Mouse (Mus musculus) neural tube, embryonic 14.5 days (tissue): ENCODE data around the gene Il1rl2. TPM values are rescaled to one million over a fixed set of nuclear protein-coding genes. Genes with fewer than 3 reads are reported as not detected.
"Not testable (repeated sequence)": the region's sequence is repeated elsewhere in the genome, so short reads cannot be mapped to it uniquely, and the experiment has no call there.

Source experiments
- ATAC-seq: fragments of 200-750 bp; cut with Nextera tagmentation; 2 replicates; pipeline ENCODE4 v1.8.0; 2017; ENCODE audit warnings: low read depth, mild to moderate bottlenecking, moderate TSS enrichment, moderate library complexity
- H3K27ac ChIP-seq: fragments of 300-500 bp; sonication (generic); 2 replicates; pipeline ENCODE4 v1.5.1; 2014; ENCODE audit warnings: low read depth, mild to moderate bottlenecking, control low read depth, low read length, moderate library complexity, mixed read lengths
- H3K27me3 ChIP-seq: fragments of 300-500 bp; sonication (generic); 2 replicates; pipeline ENCODE4 v1.6.1; 2014; ENCODE audit warnings: low read length; ENCODE audit not compliant: control insufficient read depth, insufficient read depth
- H3K36me3 ChIP-seq: fragments of 300-500 bp; sonication (generic); 2 replicates; pipeline ENCODE4 v1.6.1; 2014; ENCODE audit warnings: low read length, mixed read lengths; ENCODE audit not compliant: control insufficient read depth, insufficient read depth
- H3K4me1 ChIP-seq: fragments of 300-500 bp; sonication (generic); 2 replicates; pipeline ENCODE4 v1.6.1; 2014; ENCODE audit warnings: low read length; ENCODE audit not compliant: control insufficient read depth, insufficient read depth
- H3K4me2 ChIP-seq: fragments of 300-500 bp; sonication (generic); 2 replicates; pipeline ENCODE4 v1.6.1; 2014; ENCODE audit warnings: mild to moderate bottlenecking, low read depth, low read length, control low read depth
- H3K4me3 ChIP-seq: fragments of 300-500 bp; sonication (generic); 2 replicates; pipeline ENCODE4 v1.5.1; 2014; ENCODE audit warnings: low read depth, low read length, control low read depth, mixed read lengths
- H3K9ac ChIP-seq: fragments of 300-500 bp; sonication (generic); replicated peaks from 2 replicates; pipeline ENCODE4 v1.6.1; 2014; ENCODE audit warnings: low read depth, mild to moderate bottlenecking, control low read depth, low read length, mixed read lengths
- H3K9me3 ChIP-seq: fragments of 300-500 bp; sonication (generic); 2 replicates; pipeline ENCODE4 v1.6.1; 2016; ENCODE audit warnings: low read length; ENCODE audit not compliant: control insufficient read depth
- WGBS: fragments of 180-500 bp; shearing (Covaris S2); extraction: QIAGEN DNeasy Blood & Tissue Kit; methylation state at CpG from one replicate; pipeline ENCODE4 v1.1.7; 2014; 5-methylcytosine and 5-hydroxymethylcytosine counted together
- polyA plus RNA-seq: library from polyadenylated mRNA; unstranded; fragments of >200 nt; fragmentation: Nextera tagmentation; extraction: Ambion mirVana; gene quantifications from 2 replicates; pipeline ENCODE4 v1.2.1, GENCODE M21; 2014

Gene Il1rl2
- polyA plus RNA-seq, 1 experiment from 2014 or later: 0.52 TPM

- WGBS: 96% methylated on average over 2 of the region's 2 CpGs
- no peaks in the 10 kb centered on the region for H3K36me3 ChIP-seq
- ATAC-seq: no peak
These were observed 32.2 kb upstream of the Il1rl2 start for GRCm38 (mm10) chr1:40292231-40292630.

GRCm38 (mm10) chr1:40293891-40294290 is 30.5 kb upstream of the Il1rl2 start:
- ATAC-seq: no peak
- H3K4me3 ChIP-seq: no peak overlapping the region
- WGBS: 94% methylated on average over 7 of the region's 7 CpGs

More at GRCm38 (mm10) chr1:40292231-40292630, 32.2 kb upstream of the Il1rl2 start:
- H3K27me3 ChIP-seq: no peaks in the 10 kb centered on the region
- no peak overlapping the region for H3K9ac ChIP-seq
- H3K9me3 ChIP-seq: no peaks in the 10 kb centered on the region
- H3K27ac ChIP-seq: no peak overlapping the region
- no peak overlapping the region for H3K4me3 ChIP-seq
- H3K4me1 ChIP-seq: no peaks in the 10 kb centered on the region
- no peak overlapping the region for H3K4me2 ChIP-seq

DNA sequence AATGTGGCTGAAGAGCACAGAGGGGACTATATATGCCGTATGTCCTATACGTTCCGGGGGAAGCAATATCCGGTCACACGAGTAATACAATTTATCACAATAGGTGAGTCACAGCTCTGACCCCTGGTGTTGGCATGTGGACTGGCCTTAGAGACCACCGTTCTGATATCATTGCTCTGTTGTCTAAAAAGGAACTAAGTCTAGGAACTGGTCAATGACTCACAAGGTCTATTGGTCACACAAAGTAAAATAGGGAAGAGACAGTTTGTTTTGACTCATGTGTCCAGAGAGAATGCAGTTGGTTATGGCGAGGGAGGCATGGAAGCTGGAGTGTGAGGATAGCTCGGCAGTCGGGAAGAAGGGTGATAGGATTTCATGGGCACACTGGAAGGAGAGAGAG is 29.6 kb upstream of the Il1rl2 start:
- Histone ChIP-seq H3K4me1 (no peaks in the 10 kb centered on the region), H3K4me3 (no peak overlapping the region), H3K36me3 (no peaks in the 10 kb centered on the region), H3K4me2 (no peak overlapping the region), H3K9ac (no peak overlapping the region), H3K27ac (no peak overlapping the region), H3K27me3 (no peaks in the 10 kb centered on the region), H3K9me3 (no peaks in the 10 kb centered on the region)
- WGBS: 90% methylated on average over 9 of the region's 9 CpGs
- no peak for ATAC-seq

More at GRCm38 (mm10) chr1:40293891-40294290, 30.5 kb upstream of the Il1rl2 start:
- Histone ChIP-seq H3K4me2 (no peak overlapping the region), H3K9me3 (no peaks in the 10 kb centered on the region), H3K9ac (no peak overlapping the region), H3K27me3 (no peaks in the 10 kb centered on the region), H3K36me3 (no peaks in the 10 kb centered on the region), H3K27ac (no peak overlapping the region), H3K4me1 (no peaks in the 10 kb centered on the region)

GRCm38 (mm10) chr1:40298053-40298452 is 26.4 kb upstream of the Il1rl2 start:
- Histone ChIP-seq H3K27me3 (no peaks in the 10 kb centered on the region), H3K4me1 (no peaks in the 10 kb centered on the region), H3K9ac (no peak overlapping the region), H3K27ac (no peak overlapping the region), H3K36me3 (no peaks in the 10 kb centered on the region), H3K4me2 (no peak overlapping the region), H3K9me3 (no peaks in the 10 kb centered on the region), H3K4me3 (no peak overlapping the region)
- ATAC-seq: no peak
- WGBS: 96% methylated on average over 2 of the region's 2 CpGs

GRCm38 (mm10) chr1:40303179-40303866 is 21.1 kb upstream of the Il1rl2 start:
- no peak for ATAC-seq
- no peak overlapping the region for H3K4me2 ChIP-seq
- WGBS: 65% methylated on average over 7 of the region's 7 CpGs
- H3K27ac ChIP-seq: no peak overlapping the region
- no peaks in the 10 kb centered on the region for H3K9me3 ChIP-seq
- H3K9ac ChIP-seq: no peak overlapping the region
- H3K4me3 ChIP-seq: no peak overlapping the region
- H3K4me1 ChIP-seq: no peaks in the 10 kb centered on the region
- H3K36me3 ChIP-seq: no peaks in the 10 kb centered on the region
- no peaks in the 10 kb centered on the region for H3K27me3 ChIP-seq

- WGBS: 65% methylated on average over 4 of the region's 4 CpGs
- H3K9ac ChIP-seq, H3K4me2 ChIP-seq, ATAC-seq, H3K27me3 ChIP-seq, H3K9me3 ChIP-seq, H3K4me3 ChIP-seq, H3K36me3 ChIP-seq, H3K4me1 ChIP-seq, H3K27ac ChIP-seq: not testable (repeated sequence)
These were observed 20.1 kb upstream of the Il1rl2 start for GRCm38 (mm10) chr1:40304321-40304720.

DNA sequence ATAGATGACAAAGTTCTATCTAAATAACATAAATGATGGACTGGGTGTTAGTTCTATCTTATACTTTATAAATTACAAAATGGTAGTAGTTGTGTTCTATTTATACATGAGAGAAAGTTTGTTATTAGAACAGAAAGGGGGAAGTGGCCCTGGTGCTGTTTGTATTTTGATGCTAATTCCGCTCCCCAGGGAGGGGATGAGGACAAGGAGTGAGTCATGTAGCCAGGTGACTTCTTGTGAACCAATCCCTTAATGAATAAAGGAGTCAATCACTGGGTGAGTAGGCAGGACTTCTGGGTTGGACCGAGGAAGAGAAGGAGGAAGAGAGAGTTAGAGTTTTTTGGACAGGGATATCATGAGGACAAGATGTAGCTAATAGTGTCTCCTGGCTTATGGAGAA is 18.3 kb upstream of the Il1rl2 start:
- WGBS: 89% methylated on average over 2 of the region's 2 CpGs
- Histone ChIP-seq H3K4me1 (no peaks in the 10 kb centered on the region), H3K27me3 (no peaks in the 10 kb centered on the region), H3K27ac (no peak overlapping the region), H3K4me3 (no peak overlapping the region), H3K9ac (no peak overlapping the region), H3K4me2 (no peak overlapping the region), H3K36me3 (no peaks in the 10 kb centered on the region), H3K9me3 (no peaks in the 10 kb centered on the region)
- ATAC-seq: no peak

- Histone ChIP-seq H3K9ac (no peak overlapping the region), H3K27me3 (no peaks in the 10 kb centered on the region), H3K4me1 (no peaks in the 10 kb centered on the region), H3K4me3 (no peak overlapping the region), H3K9me3 (no peaks in the 10 kb centered on the region), H3K27ac (no peak overlapping the region), H3K4me2 (no peak overlapping the region), H3K36me3 (no peaks in the 10 kb centered on the region)
- 93% methylated on average over 3 of the region's 3 CpGs for WGBS
- no peak for ATAC-seq
These were observed 13.3 kb upstream of the Il1rl2 start for GRCm38 (mm10) chr1:40311123-40311522.

DNA sequence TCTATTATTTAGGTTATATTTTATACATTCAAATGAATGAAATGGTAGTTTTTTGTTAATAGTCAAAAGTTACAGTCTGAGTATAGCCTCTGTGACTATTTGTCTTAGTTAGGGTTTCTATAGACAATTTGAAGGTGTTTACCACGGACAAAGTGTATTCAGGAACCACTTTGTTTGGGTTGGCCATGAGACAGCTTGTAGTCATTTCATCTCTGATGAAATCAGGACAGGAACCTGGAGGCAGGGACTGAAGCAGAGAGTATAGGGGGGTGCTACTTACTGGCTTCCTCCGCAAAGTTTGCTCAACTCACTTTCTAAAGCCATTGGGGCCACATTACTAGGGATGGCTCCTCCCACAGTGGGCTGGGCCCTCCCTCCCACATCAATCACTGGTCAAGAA is 12.8 kb upstream of the Il1rl2 start:
- H3K9me3 ChIP-seq: no peaks in the 10 kb centered on the region
- no peak for ATAC-seq
- H3K27me3 ChIP-seq: no peaks in the 10 kb centered on the region
- no peak overlapping the region for H3K9ac ChIP-seq
- no peak overlapping the region for H3K4me2 ChIP-seq
- no peaks in the 10 kb centered on the region for H3K4me1 ChIP-seq
- no peaks in the 10 kb centered on the region for H3K36me3 ChIP-seq
- no peak overlapping the region for H3K4me3 ChIP-seq
- WGBS: 89% methylated on average over 2 of the region's 2 CpGs
- H3K27ac ChIP-seq: no peak overlapping the region
